Mouse (Mus musculus): ENCODE measurements around the gene Dhh. TPM values are rescaled to one million over a fixed set of nuclear protein-coding genes. Genes with fewer than 3 reads are reported as not detected.
A peak's percentile ranks its signal among the peaks of the same experiment; 100 is the strongest.

Gene Dhh
- polyA plus RNA-seq, 1 experiment from 2014 or later: 1.1 TPM

DNA sequence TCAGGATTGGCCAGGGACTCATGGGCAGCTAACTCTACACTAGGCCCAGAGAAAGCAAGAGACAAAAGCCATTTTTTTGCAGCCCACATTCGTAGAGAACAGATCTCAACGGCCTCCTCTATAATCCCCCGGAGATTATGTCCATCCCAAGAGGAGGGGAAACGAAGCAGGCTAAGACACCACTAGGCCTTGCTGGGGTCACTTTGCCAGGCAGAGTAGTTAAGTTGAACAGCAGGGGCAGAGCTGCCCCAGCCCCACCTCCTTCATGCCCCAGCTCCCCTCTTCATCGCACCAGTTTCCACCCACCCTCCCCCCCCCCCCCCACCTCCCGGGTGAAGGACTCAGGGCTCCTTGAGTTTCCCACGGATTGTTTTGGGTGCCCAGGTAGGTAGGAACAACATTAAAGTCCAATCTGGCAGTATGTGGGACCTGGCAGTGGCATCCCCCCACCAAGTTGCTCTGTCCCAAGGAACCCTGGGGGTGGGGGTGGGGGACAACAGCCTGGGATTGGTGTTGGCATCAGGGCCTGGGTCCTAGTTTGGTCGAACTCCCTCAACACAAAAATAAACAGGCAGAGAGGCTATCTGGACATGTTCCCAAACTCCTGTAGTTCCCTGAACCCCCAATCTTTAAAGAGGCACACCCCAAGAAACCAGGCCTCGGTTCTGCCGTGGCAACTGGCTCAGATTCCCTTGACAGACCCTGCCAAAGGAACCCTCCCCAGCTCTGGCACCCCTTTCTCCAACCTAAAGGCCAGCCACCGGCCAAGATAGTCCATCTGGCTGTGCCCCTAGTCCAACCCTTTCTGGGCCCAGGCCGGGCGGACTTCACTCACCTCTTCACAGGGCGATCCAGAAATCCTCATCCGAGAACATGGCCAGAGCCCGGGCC, 27.9 kb downstream of the Dhh start:
- peaks cover 15 to 36% of the 10 kb centered on the region in 2 experiments for H3K4me1 ChIP-seq (ENCODE audit: control insufficient read depth in 2 of 2, insufficient read depth in 2 of 2, low read length in 2 of 2)
- peaks cover 14% of the 10 kb centered on the region for H3K36me3 ChIP-seq (ENCODE audit: control insufficient read depth, insufficient read depth, low read length)
- no peaks in the 10 kb centered on the region for H3K9me3 ChIP-seq (ENCODE audit: control insufficient read depth, low read length)
- peak overlapping the region; percentile 98 for H3K9ac ChIP-seq (ENCODE audit: low read length)
- WGBS: 0% methylated on average over 15 of the region's 16 CpGs
- H3K27me3 ChIP-seq (ENCODE audit: control insufficient read depth, insufficient read depth, low read length): no peaks in the 10 kb centered on the region
- H3K4me2 ChIP-seq (ENCODE audit: low read length): peak overlapping the region; percentile 93
- no peak for ATAC-seq (ENCODE audit: insufficient number of reproducible peaks, insufficient read depth, low FRiP score, low read depth)
- H3K4me3 ChIP-seq (ENCODE audit: control insufficient read depth in 1 of 2, insufficient read depth in 1 of 2, low read depth in 1 of 2, low read length in 2 of 2): peak overlapping the region; percentile 84 to 94
- peak overlapping the region; percentile 98 to 99 for H3K27ac ChIP-seq (replicated peaks in 1 of 2; ENCODE audit: control insufficient read depth in 1 of 2, insufficient read depth in 1 of 2, low read depth in 2 of 2, low read length in 2 of 2)

DNA sequence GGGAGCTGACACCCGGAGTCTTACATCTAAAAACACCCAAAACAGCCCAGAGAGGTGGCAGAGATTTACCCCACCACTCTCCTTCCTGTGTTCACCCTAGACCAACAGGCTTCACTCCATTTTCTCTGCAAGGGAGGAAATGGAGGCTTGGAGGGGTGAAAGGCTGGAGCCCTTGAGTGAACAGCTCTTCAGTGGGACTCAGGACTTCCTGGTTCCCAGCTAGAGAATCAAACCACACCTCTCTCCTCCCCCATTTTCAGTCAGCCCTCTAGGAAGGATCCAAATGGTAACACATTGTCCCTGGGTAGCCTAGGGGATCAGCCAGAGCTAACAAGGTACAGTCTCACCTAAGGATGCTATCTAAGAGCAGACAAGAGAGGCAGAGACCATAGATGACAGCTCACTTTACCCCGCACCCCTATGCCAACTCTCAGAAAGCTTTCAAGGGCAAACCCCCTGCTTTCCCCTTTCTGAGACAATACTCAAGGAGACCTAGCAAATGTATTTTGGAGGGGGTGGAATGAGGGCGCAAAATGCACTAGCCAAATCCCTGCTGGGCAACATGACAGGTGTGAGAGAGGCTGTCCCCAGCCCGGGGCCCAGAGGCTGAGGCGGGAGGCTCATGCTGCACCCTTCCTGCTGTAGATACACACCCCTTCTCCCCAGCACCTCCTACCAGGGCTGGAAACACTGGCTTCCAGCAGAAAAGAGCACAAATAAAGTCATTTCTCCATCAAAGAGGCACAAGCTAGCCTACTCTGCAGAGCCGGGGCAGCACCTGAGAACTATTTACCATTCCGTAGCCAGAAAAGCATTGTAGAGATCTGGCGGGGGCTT, 28.8 kb downstream of the Dhh start:
- peak overlapping the region; percentile 93 for H3K4me2 ChIP-seq (ENCODE audit: low read length)
- ATAC-seq (ENCODE audit: insufficient number of reproducible peaks, insufficient read depth, low FRiP score, low read depth): no peak
- peaks cover 15 to 36% of the 10 kb centered on the region in 2 experiments for H3K4me1 ChIP-seq (ENCODE audit: control insufficient read depth in 2 of 2, insufficient read depth in 2 of 2, low read length in 2 of 2)
- H3K27ac ChIP-seq (replicated peaks in 1 of 2; ENCODE audit: control insufficient read depth in 1 of 2, insufficient read depth in 1 of 2, low read depth in 2 of 2, low read length in 2 of 2): peak overlapping the region in 1 of 2 experiments; percentile 98; a peak in 3 of 4 replicates
- no peaks in the 10 kb centered on the region for H3K27me3 ChIP-seq (ENCODE audit: control insufficient read depth, insufficient read depth, low read length)
- H3K9me3 ChIP-seq (ENCODE audit: control insufficient read depth, low read length): no peaks in the 10 kb centered on the region
- H3K9ac ChIP-seq (ENCODE audit: low read length): peak overlapping the region; percentile 98
- 6% methylated on average over 8 of the region's 8 CpGs for WGBS
- peak overlapping the region; percentile 84 to 94 for H3K4me3 ChIP-seq (ENCODE audit: control insufficient read depth in 1 of 2, insufficient read depth in 1 of 2, low read depth in 1 of 2, low read length in 2 of 2)
- peaks cover 22% of the 10 kb centered on the region for H3K36me3 ChIP-seq (ENCODE audit: control insufficient read depth, insufficient read depth, low read length)

DNA sequence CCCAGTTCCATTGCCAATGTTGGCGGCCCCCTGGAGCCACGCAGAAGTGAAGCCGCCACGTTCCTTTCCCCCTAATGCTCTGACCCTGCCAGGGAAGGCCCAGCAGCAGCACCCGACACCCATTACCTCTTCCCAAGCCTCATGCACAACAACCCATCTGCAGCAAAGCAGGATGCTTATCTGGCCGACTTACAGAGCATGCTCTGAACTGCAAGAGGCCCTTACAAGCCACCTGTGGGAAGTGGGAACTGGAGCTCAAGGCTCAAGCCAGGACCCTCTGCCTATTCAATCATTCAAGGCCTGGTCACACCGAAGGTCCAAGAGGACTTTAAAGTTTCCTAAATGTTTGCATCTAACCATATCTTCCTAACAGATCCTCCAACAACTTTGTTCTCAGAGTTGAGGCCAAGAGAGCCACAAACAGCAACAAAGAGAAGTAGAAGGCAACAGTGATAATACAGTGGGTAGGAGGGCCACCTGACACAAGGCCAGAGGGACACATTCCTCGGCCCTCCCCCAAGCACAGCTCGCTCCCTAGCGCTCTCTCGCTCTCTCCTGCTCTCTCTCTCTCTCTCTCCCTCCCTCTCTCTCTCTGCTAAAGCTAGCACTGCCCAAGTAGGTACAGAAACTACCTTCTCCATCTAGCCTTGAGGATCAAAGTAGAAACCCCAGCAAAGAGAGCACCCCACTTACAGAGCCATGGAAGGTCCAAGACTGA, 29.8 kb downstream of the Dhh start:
- Histone ChIP-seq H3K4me2 (ENCODE audit: low read length) (peak overlapping the region; percentile 93), H3K9me3 (ENCODE audit: control insufficient read depth, low read length) (no peaks in the 10 kb centered on the region), H3K36me3 (ENCODE audit: control insufficient read depth, insufficient read depth, low read length) (peaks cover 33% of the 10 kb centered on the region), H3K9ac (ENCODE audit: low read length) (peak overlapping the region; percentile 98), H3K27ac (replicated peaks in 1 of 2; ENCODE audit: control insufficient read depth in 1 of 2, insufficient read depth in 1 of 2, low read depth in 2 of 2, low read length in 2 of 2) (peak overlapping the region; percentile 22 to 98), H3K4me3 (ENCODE audit: control insufficient read depth in 1 of 2, insufficient read depth in 1 of 2, low read depth in 1 of 2, low read length in 2 of 2) (peak overlapping the region; percentile 84 to 94), H3K27me3 (ENCODE audit: control insufficient read depth, insufficient read depth, low read length) (no peaks in the 10 kb centered on the region), H3K4me1 (ENCODE audit: control insufficient read depth in 2 of 2, insufficient read depth in 2 of 2, low read length in 2 of 2) (peaks cover 15 to 36% of the 10 kb centered on the region in 2 experiments)
- no peak for ATAC-seq (ENCODE audit: insufficient number of reproducible peaks, insufficient read depth, low FRiP score, low read depth)
- WGBS: 24% methylated on average over 11 of the region's 11 CpGs

DNA sequence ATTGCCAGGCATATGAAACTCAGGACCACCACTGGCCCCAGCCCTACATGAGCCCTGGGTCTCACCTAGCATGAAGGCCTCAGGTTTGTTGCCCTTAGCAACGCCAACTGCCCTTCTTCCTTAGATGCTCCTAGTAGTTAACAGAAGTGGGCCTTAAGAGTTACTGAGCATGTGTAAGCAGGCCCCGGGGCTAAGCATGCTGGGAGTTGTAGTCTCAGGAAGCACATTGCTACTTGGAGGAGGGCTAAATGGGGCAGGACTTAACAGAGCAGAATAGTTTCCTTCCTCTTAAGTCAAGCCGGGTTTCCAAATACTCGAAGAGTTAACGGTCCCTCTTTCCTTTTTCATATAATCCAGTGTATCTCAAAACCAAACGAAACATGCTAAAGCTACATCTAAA, 31.0 kb downstream of the Dhh start:
- Histone ChIP-seq H3K9ac (ENCODE audit: low read length) (peak overlapping the region; percentile 98; the same call in 1 of the 2 replicates), H3K9me3 (ENCODE audit: control insufficient read depth, low read length) (no peaks in the 10 kb centered on the region), H3K4me1 (ENCODE audit: control insufficient read depth in 2 of 2, insufficient read depth in 2 of 2, low read length in 2 of 2) (peaks cover 15 to 30% of the 10 kb centered on the region in 2 experiments), H3K36me3 (ENCODE audit: control insufficient read depth, insufficient read depth, low read length) (peaks cover 45% of the 10 kb centered on the region), H3K27ac (replicated peaks in 1 of 2; ENCODE audit: control insufficient read depth in 1 of 2, insufficient read depth in 1 of 2, low read depth in 2 of 2, low read length in 2 of 2) (no peak overlapping the region), H3K4me2 (ENCODE audit: low read length) (peak overlapping the region; percentile 93), H3K27me3 (ENCODE audit: control insufficient read depth, insufficient read depth, low read length) (no peaks in the 10 kb centered on the region), H3K4me3 (ENCODE audit: control insufficient read depth in 1 of 2, insufficient read depth in 1 of 2, low read depth in 1 of 2, low read length in 2 of 2) (peak overlapping the region in 1 of 2 experiments; percentile 84; a peak in 1 of 4 replicates)
- ATAC-seq (ENCODE audit: insufficient number of reproducible peaks, insufficient read depth, low FRiP score, low read depth): no peak
- WGBS: 55% methylated on average over 6 of the region's 6 CpGs

DNA sequence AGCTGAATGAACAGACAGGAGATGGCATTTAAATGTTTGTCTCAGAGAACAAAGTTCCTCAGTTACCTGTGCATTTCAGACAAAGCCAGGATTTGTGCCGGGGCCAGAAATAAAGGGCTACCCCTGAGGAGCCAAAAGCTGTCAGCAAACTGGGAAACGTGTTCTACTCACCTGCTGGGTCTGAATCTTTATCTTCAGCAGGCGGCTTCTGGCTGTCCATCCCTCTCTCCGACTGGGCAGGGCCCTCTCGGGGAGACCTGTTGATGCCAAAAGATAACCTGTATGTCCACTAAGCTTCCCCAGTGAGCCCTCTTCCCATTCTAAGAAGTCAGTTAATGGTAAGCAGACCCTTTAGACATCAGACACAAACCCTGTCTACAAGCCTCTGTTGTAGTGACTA, 31.8 kb downstream of the Dhh start:
- WGBS: 75% methylated on average over 5 of the region's 5 CpGs
- H3K4me2 ChIP-seq (ENCODE audit: low read length): no peak overlapping the region
- no peak overlapping the region for H3K27ac ChIP-seq (replicated peaks in 1 of 2; ENCODE audit: control insufficient read depth in 1 of 2, insufficient read depth in 1 of 2, low read depth in 2 of 2, low read length in 2 of 2)
- H3K36me3 ChIP-seq (ENCODE audit: control insufficient read depth, insufficient read depth, low read length): peaks cover 53% of the 10 kb centered on the region
- H3K9ac ChIP-seq (ENCODE audit: low read length): no peak overlapping the region
- no peaks in the 10 kb centered on the region for H3K9me3 ChIP-seq (ENCODE audit: control insufficient read depth, low read length)
- peaks cover 15 to 30% of the 10 kb centered on the region in 2 experiments for H3K4me1 ChIP-seq (ENCODE audit: control insufficient read depth in 2 of 2, insufficient read depth in 2 of 2, low read length in 2 of 2)
- no peaks in the 10 kb centered on the region for H3K27me3 ChIP-seq (ENCODE audit: control insufficient read depth, insufficient read depth, low read length)
- no peak for ATAC-seq (ENCODE audit: insufficient number of reproducible peaks, insufficient read depth, low FRiP score, low read depth)
- no peak overlapping the region for H3K4me3 ChIP-seq (ENCODE audit: control insufficient read depth in 1 of 2, insufficient read depth in 1 of 2, low read depth in 1 of 2, low read length in 2 of 2)

DNA sequence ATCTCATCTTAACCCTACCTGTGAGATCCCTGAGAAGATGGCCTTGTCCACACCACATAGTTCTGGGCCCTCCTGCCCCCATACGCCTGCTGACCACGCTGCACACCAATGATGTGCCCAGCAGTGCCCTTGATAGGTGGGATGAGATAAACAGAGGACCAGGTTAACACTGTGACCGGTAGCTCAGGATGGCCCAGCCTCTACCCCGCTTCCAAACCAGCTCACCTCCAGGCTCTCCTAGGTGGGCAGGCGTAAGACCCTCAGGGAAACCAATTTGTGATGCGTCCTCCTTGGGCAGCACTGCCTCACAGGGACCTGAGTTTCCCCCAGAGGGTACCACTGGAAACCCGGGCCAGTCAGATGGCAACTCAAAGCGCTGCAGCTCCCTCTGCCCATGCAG, 32.6 kb downstream of the Dhh start:
- Histone ChIP-seq H3K27ac (replicated peaks in 1 of 2; ENCODE audit: control insufficient read depth in 1 of 2, insufficient read depth in 1 of 2, low read depth in 2 of 2, low read length in 2 of 2) (no peak overlapping the region), H3K4me3 (ENCODE audit: control insufficient read depth in 1 of 2, insufficient read depth in 1 of 2, low read depth in 1 of 2, low read length in 2 of 2) (no peak overlapping the region), H3K9ac (ENCODE audit: low read length) (no peak overlapping the region), H3K4me1 (ENCODE audit: control insufficient read depth in 2 of 2, insufficient read depth in 2 of 2, low read length in 2 of 2) (peaks cover 15 to 30% of the 10 kb centered on the region in 2 experiments), H3K4me2 (ENCODE audit: low read length) (no peak overlapping the region), H3K36me3 (ENCODE audit: control insufficient read depth, insufficient read depth, low read length) (peaks cover 60% of the 10 kb centered on the region), H3K27me3 (ENCODE audit: control insufficient read depth, insufficient read depth, low read length) (no peaks in the 10 kb centered on the region), H3K9me3 (ENCODE audit: control insufficient read depth, low read length) (no peaks in the 10 kb centered on the region)
- 93% methylated on average over 8 of the region's 8 CpGs for whole genome bisulfite sequencing
- ATAC-seq (ENCODE audit: insufficient number of reproducible peaks, insufficient read depth, low FRiP score, low read depth): no peak

DNA sequence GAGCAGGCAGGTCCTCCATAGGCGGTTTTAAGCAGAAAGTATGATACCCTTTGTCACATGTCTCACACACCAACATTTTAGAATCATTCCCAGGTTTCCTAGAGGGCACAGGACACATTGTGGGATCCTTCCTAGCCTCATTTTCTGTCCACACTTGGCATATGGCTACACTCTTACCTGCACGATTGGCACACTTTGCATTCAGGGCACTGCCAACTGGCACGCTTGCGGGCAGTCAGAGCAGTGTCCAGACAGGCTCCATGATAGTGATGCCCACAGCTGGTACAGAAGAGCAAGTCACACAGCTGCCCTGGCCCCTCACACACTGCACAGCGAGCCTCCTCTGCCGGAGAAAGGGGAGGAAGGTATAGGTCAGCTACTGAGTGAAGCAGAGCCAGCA, 33.4 kb downstream of the Dhh start:
- no peak for ATAC-seq (ENCODE audit: insufficient number of reproducible peaks, insufficient read depth, low FRiP score, low read depth)
- Histone ChIP-seq H3K4me2 (ENCODE audit: low read length) (no peak overlapping the region), H3K27me3 (ENCODE audit: control insufficient read depth, insufficient read depth, low read length) (no peaks in the 10 kb centered on the region), H3K36me3 (ENCODE audit: control insufficient read depth, insufficient read depth, low read length) (peaks cover 68% of the 10 kb centered on the region), H3K27ac (replicated peaks in 1 of 2; ENCODE audit: control insufficient read depth in 1 of 2, insufficient read depth in 1 of 2, low read depth in 2 of 2, low read length in 2 of 2) (no peak overlapping the region), H3K4me1 (ENCODE audit: control insufficient read depth in 2 of 2, insufficient read depth in 2 of 2, low read length in 2 of 2) (peaks cover 15 to 29% of the 10 kb centered on the region in 2 experiments), H3K9me3 (ENCODE audit: control insufficient read depth, low read length) (no peaks in the 10 kb centered on the region), H3K4me3 (ENCODE audit: control insufficient read depth in 1 of 2, insufficient read depth in 1 of 2, low read depth in 1 of 2, low read length in 2 of 2) (no peak overlapping the region), H3K9ac (ENCODE audit: low read length) (no peak overlapping the region)
- whole genome bisulfite sequencing: 96% methylated on average over 6 of the region's 6 CpGs

Measured in heart, embryonic 14.5 days (tissue).